Mouse (Mus musculus) kidney, adult 18-20 months (tissue): Measurements from ENCODE around the gene Cdc42ep2.

Source experiments
- DNase-seq: peaks from one replicate; pipeline ENCODE4 v3.0.0; 2021

Gene Cdc42ep2

DNA sequence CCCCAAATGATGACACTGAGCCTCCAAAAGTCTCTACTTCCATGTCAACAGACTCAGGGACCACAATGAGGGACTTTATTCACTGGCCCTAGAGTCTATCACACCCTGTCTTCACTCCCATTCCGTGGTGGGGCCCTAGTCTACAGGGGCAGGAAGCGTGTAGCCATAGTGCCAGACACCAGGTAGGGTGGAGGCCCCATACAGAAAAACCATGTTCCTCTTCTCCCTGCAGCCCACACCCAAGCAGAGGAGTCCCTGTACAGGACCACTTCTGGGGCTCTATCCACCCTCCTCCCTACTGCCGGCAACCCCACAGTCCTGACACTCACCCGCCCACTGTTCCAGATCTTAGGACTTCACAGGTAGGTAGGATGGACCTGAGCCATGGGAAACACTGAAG is 52.1 kb downstream of the Cdc42ep2 start:
- DNase-seq: no peak

DNA sequence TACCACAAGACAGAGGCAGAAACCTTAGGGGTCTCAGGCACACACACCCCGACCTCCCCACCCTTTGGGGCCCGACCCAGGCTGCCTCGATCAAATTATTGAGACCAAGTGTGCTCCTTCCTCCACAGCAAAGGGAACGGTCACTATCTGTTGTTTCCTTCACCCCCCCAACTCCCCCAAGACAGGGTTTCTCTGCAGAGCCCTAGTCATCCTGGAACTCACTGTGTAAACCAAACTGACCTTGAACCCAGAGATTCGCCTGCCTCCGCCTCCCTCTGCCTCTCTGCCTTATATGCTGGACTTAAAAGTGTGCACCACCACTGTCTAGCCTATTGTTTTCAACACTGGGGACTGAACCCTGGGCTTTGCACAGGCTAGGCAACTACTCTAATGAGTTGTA is 52.9 kb downstream of the Cdc42ep2 start:
- no peak for DNase-seq

DNA sequence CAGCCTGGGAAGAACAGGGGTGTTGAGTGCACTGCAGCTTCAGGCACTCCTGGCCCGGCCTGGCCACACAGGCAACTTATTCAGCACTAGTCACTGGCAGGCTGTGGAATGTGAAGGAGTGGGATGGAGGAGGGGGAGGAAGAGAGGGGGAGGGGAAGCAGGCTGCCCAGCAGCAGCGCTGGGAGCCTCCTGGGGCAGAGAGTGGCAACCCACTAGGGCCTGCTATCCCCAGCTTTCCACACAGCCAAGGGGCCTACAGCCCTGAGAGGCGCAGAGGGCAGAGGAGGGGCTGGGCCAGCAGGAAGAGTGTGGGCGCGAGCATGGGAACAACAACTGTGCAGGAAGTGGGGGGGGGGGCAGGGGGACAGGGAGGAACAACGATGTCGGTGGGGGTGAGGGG is 53.3 kb downstream of the Cdc42ep2 start:
- DNase-seq: no peak

DNA sequence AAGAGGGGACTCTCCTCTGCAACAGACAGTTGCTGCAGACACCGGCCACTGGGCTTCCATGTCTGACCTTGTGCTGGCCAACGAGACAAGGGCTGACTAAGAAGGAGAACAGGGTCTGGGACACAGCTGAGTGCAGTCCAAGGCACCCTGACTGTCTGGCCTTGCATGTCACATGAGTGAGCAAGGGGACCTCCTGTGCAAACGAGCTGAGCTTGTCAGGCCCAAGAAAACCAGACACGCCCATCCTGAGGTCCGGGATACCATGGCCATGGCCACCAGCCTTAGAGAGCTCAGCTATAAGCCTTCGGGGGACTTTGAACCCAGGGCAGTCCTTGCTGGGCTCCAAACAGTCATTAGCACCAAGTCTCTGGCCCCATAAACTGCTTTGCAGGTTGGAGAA is 56.5 kb downstream of the Cdc42ep2 start:
- DNase-seq: no peak
